Mouse (Mus musculus) cerebellum, adult 9-11 months (tissue): Measurements from ENCODE around the gene Cd300lg.
A peak's percentile ranks its signal among the peaks of the same experiment; 100 is the strongest.

Experiments
- DNase-seq: peaks from one replicate; pipeline ENCODE4 v3.0.0; 2022

The Cd300lg gene

DNA sequence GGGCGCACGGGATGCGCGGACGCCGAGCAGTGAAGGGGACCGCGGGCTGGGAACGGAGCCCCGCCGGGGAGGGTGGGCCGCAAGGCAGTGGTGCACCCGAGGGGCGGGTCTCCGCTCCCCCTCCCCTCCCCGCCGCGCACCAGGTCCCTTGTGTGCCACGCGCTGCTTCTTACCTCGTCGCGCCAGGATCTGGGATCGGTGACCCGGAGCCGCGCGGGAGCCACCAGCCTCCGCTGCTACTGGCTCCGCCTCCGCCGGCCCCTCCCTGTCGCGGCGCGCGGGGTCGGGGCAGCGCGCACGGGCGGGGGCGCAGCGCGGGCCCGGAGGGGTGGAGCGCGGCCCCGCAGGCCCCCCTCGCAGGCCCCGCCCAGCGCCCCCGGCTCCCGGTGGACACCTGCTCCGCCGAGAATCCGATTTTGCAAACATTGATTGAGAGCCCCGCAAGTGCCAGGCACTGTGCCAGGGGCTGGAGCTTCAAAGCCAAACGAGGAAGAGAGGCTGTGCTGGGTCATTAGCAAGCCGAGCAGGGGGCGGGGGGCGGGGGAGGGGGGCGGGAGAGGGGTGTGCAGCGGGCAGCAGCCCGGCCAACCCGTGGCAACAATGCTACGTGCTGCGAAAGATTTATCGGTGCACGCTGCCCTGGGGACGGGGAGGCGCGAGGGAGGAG is 14.5 kb upstream of the Cd300lg start:
- peak; percentile 93 for DNase-seq

DNA sequence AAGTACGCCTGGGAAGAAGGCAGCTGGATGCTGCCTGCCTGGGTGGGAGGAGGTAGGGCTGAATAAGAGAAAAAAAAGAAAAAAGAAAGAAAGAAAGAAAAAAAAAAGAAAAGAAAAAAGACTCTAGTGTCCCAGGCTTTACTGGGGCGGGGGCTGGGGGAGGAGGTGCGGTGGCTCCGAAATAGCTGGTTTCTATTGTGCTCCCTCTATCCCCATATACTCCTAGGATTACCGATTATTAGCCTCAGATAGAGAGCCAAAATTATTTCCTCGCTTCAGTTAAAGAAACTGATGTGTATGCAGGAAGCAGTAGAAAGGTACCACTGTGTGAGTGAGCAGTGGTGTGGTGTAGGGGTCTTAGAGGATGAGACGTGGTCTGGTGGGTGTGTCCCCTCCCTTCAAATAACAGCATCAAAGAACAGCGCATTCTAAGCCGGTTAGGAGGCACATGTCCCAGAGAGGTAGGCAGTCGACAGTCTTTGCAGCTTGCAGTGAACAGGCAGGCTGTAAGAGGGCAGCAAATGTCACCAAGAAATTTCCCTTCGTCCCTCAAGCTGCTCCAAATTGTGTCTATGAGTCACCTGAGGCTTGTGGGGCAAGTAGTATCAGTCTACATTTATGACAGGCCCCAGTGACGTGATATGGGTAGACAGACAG is 13.8 kb upstream of the Cd300lg start:
- peak; percentile 79 for DNase-seq

DNA sequence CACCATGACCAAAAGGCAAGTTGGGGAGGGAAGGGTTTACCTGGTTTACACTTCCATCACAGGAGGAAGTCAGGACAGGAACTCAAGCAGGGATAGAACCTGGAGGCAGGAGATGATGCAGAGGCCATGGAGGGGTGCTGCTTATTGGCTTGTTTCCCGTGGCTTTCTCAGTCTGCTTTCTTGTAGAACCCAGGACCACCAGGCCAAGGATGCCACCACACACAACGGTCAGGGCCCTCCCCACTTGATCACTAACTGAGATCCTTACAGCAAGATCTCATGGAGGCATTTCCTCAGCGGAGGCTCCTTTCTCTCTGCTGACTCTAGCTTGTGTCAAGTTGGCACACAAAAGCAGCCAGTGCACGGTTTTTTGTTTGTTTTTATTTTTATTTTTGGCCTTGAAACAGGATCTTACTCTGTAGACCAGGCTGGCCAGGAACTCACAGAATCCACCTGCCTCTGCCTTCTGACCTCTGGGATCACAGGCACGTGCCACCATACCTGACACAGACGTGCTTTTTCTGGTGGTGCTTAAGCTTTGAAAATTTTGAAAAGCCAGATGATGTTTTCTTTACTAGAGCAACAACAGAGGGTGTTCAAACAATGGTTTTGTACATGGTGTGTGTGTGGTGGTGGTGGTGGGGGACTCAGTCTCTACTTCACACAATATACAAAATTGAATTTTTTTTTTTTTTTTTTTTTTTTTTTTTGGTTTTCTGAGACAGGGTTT is 13.1 kb upstream of the Cd300lg start, which contains the start of gene Mpp3:
TSS of gene Mpp3 (minus strand) at position 375 of the 730 bp plus-strand sequence.
- peak; percentile 65 for DNase-seq

DNA sequence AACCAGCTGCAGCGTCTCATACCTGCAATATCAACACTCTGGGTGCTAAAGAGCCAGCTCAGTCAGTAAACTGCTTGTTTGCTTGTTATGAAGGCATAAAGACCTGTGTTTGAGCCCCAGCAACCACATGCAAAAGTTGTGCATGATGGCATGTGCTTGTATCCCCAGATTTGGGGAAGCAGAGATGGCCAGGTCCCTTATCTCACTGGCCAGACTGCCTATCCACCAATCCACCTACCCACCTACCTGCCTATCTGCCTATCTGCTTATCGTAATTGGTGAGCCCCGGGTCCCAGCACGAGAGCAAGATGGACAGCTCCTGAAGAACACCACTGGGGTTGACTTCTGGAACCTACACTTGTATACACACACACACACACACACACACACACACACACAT is 12.0 kb upstream of the Cd300lg start:
- DNase-seq = peak; percentile 36

DNA sequence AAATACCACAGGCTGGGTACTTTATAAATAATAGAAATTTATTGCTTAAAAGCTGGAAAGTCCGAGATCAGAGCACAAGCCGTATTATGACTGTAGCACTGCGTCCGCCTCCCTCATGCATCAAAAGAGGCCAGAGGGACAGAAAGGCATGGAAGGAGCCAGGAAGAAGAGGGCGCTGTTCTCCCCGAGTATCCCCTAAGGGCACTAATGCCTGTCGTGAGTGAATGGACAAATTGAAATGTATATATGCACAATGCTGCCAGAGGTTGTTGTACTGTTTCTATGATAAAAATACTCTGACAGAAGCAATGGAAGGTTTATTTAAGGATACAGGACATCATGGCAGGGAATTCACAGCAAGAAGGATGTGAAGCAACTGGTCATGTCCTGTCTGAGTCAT is 11.3 kb upstream of the Cd300lg start:
- peak; percentile 40 for DNase-seq

DNA sequence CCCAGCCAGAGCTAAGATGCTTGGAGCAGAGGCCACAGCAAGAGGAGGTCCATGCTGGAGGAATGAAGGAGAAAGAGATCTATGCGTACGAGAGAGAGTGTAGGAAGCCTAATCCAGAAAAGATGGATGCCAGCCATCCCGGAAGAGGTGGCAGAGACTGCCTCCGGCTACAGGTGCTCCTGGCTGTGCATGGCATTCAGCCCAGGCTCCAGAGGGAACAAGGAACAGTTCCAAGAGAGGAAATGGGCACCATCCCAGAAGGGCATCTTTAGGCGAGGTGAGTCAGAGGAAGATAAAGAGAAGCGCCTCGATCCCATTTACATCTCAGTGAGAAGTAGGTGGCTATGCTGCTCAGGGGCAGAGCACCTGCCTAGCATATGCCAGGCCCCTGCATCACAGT is 10.2 kb upstream of the Cd300lg start:
- peak; percentile 99 for DNase-seq

DNA sequence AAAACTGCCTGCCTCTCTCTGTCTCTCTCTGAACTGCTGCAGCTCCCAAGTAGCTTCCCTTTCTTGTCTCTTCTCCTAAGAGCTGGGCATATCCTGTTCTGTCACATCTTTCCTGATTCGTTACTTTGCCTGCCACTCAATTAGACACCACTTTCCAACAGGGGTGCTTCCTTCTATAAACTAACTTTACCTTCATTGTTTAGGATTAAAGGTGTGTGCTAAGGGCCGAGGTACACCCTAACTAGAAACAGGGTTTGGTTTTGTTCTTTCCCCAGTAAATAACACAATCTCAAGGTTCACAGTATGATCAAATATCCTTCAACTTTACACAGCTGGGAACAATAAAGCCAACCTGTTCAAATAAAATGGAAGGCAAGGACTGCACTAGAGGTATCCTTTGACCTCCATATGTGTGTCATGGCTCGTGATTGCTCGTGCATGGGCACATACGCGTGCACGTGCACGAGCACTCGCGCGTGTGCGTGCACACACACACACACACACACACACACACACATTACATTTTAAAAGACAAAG is 8.2 kb upstream of the Cd300lg start:
- no peak for DNase-seq

DNA sequence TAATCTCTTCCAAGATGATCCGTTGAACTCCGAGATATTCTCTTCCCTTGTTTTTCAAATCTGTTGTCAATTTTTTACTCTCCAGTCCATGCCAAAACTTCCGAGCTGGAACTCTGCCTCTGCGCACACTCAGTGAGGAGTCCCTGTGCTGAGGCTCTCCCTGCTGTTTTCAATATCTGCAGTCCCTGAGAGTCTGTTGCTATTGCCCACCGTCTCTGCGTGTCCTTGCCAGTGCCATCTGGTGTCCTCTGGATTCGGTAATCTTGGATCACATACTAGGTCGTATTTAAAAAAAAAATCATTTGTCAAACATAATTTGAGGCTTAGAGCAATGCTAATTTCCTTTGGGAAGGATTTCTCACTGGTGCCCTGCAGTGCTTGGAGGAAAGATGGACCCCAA is 6.4 kb upstream of the Cd300lg start:
- DNase-seq = peak; percentile 93

DNA sequence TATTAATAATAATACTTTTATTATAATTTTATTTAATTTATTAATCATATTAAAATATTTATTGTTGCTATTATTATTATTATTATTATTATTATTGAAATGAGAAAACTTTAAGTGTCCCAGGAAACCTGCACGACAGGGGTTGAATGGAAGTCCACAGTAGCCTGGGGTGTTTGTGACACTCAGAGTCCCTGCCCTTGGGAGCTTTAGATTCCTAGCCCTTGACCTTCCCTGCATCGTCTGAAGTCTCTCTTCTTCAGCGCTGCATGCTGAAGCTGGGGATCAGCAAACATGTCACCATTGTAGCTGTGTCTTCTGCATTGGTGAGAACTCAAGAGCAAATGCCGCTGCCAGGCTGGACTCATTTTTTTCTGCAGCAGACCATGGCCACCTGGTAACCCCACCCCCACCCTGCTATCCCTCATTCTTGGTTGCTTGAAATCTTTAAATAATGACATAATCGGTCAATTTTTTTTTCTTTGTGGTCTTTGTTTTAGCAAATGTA is 5.8 kb upstream of the Cd300lg start:
- no peak for DNase-seq

DNA sequence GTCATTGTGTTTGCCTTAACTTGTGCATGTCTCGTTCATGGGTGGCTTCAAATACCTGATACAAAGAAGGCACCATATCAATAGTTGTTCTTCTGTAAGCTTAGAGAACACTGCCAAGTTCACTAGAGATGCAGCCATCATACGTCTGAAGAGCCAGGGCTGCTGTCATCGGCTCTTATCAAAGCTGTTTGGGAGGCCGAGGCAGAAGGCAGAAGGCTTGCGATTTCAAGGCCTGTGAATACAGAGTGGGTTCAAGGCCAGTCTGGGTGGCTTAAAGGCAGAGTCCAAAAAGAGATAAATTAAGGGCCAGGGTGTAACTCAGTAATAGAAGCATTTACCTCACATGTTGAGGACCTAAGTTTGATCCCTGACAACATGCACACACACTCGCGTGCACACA is 5.0 kb upstream of the Cd300lg start:
- no peak for DNase-seq

DNA sequence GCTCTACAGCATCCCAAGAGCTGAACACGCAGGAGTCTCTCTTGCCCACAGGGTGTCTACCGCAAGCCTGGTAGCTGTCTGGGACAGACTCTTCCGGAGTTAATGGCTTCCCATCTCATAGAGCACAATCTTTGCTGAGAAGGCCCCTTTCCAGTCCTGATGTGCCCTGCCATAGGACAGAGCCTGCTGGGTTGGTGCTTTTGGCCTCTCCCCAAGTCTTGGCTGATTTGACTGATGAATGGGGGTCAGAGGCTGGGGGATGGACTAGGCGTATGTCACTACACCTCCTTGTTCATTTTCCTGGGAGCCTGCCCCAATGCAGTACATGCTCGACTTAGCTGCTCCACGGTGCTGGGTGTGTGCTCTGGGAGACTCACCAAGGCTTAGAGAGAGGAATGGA is 3.5 kb upstream of the Cd300lg start:
- DNase-seq = no peak

DNA sequence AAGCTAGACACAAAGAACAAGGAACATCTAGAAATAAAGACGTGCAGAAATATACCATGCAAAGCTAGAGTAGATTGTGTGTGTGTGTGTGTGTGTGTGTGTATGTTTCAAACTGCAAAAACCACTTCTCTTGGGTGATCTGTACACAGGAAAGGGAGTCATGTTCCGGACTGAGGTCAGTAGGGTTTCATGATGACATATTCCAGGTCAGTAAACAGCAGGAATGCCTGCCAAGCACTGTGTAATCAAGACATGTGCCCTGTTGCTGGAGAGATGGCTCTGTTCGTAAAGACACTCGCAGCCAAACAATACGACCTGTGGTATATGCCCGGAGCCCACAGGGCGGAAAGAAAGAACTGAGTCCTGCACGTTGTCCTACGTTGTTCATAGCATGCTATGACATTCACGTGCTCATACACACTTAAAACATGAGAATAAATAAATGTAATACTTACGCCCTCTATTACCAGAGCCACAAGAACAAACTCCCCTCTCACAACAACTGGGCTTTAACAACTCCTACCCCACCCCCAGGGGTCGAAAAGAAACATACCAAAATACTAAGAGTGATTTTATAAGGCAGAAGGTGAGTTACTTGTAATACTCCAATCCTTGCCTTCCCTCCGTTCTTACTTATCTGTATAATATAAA is 1.7 kb upstream of the Cd300lg start:
- peak; percentile 49 for DNase-seq

DNA sequence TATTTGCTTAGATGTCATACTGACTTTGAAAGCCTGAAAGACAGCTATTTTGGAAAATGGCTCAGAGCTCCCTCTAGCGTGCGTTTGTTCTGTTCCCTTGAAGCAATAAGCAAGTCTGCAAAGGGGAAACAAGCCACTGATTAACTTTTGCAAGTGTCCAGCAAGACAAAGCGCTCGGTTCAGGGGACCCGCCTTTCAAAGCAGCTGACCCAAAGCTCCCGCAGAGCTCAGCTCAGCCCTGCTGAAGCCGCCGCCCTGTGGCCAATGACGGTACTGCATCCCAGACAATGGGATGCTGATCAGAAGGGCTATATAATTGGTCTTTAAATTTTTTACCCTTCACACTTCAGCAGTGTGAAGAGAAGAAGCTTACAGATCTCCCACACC is 1.2 kb upstream of the Cd300lg start:
- peak; percentile 82 for DNase-seq

DNA sequence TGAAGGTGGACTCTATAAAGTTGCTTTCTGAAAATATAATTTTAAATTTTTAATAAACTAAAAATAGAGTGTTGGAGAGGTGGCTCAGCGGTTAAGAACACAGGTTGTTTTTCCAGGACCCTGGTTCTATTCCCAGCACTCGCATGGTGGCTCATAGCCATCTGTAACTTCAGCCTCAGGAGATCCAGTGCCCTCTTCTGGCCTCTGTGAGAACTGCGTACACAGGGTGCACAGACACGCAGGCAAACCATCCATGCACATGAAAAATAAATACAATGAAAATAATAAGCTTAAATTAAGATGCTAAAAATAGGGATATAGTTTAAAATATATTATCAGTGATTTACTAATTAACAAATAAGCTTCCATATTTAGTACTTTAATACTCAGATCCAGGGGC is 663 bp upstream of the Cd300lg start:
- DNase-seq = no peak

DNA sequence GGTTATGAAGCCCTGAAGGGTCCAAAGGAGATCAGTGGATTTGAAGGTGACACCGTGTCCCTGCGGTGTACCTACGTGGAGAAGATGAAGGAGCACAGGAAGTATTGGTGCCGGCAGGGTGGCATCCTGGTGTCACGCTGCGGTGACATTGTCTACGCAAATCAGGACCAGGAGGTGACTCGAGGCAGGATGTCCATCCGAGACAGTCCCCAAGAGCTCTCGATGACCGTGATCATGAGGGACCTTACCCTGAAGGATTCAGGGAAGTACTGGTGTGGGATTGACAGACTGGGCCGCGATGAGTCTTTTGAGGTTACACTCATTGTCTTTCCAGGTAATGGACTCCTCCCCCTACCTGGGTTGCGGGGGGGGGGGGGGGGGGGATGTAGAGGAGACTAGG is 1.7 kb downstream of the Cd300lg start:
- no peak for DNase-seq

DNA sequence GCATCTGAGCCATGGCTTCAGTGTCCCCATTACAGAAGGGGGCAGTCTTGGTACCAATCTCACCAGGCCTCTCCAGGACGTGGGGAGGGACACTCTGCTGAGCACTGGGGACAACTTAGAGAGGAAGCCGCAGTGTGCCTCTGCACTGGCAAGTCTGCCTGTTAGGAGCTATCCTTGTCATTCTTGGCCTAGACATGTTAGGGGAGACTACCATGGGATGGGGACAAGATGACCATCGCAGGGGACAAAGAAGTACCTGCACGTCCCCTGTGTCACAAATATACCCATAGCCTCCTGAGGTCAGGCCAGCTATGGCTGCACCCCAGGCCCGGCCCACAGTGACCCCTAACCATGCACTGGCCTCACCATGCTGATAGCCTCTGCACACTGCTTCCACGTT is 2.1 kb downstream of the Cd300lg start:
- DNase-seq = no peak

DNA sequence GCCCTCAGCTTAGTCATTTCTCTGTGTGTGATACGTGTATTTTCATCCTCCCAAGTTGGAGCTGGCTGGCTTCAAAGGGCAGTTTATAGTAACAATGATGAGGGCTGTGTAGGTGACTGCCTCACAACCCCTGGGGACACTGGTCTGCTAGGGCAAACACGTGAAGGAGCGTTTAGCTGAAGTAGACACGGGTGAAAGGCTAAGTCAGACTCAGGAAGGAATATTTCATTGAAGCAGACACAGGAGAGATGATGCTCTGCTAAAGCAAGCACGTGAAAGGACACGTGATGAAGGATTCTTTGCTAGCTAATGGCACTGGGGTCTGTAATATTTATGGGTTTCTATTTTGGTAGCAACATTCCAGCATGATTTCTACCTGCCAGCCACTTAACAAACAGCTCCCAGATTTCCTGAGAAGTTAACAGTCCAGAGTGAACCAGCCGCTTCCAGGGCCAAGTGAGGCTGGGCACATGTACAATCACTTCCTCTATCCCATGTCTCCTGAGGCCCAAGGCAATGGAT is 3.4 kb downstream of the Cd300lg start:
- no peak for DNase-seq

DNA sequence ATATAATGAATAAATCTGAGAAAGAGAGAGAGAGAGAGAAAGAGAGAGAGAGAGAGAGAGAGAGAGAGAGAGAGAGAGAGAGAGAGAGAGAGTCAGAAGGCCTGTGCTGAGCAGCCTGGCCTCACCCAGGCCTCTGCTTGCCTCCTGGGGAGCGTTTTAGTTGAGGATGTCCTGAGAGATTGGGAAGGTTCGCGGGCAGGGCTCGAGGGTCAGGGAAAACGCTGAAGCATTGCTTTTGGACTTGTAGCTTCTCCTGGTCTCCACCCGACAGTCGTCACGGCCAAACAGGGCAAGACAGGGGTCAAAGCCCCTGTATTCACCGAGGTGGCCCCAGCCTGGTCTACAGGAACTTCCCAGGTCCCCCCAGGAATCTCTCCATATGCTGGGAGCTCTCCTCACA is 5.3 kb downstream of the Cd300lg start:
- no peak for DNase-seq

DNA sequence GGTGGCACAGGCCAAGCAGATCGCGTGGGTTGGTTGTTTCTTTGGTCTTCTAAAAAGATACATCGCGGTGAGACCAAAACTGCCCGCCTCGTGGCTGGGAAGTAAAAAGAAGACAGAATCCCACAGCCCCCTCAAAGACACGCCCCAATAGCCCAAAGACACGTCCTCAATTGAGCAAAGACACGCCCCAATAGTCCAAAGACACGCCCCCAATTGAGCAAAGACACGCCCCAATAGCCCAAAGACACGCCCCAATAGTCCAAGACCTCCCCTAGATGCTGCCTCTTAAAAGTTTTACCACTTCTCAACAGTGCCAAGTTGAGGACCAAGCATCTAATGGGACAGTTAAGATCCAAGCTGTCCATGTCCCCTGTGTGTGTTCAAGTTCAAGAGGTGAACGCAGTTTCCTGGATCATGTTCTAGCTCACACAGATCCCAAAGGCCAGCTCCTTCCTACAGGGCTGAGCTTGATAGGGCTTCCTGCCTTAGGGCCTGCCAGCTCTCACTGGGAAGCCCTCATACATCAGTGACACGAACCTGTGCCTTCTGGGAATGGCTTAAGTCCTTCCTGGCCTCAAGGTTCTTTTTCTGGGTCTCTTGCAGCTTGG is 8.7 kb downstream of the Cd300lg start:
- DNase-seq = no peak

DNA sequence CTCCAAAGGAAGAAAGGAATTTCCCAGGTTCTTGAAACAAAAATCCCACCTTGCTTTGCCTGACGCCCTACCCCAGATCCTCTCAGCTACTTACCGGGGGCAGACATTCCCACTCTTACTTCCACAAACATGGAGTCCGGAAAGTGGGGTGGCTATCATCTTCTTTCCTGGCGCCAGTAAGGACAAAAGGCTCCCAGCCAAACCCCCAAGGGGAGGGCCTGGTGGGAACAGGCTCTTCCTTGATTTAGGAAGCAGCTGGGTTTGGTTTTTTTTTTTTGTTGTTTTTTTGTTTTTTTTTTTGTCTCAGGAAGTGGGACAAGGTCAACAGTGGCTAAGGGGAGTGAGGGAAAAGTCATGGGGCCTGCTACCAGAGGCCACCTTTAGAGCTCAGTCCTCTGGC is 10.2 kb downstream of the Cd300lg start:
- DNase-seq = no peak

DNA sequence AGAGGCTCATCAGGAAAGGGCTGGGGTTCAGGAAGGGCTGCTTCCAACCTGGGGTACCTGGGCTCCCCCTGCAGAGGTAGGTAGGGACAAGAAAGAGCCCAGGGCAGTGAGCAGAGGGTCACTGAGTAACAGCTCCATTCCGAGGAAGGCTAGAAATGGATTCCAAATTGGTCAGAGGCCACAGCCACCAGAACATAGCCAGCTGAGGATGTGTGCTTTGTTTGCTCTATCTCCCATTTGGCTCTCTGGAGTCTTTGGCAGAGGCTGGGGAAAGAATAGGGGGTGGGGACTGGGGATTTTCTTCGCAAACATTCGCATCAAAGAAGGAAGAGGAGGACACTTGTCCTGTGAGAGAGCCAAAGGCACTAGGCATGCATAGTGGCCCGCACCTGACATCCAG is 10.6 kb downstream of the Cd300lg start:
- no peak for DNase-seq

DNA sequence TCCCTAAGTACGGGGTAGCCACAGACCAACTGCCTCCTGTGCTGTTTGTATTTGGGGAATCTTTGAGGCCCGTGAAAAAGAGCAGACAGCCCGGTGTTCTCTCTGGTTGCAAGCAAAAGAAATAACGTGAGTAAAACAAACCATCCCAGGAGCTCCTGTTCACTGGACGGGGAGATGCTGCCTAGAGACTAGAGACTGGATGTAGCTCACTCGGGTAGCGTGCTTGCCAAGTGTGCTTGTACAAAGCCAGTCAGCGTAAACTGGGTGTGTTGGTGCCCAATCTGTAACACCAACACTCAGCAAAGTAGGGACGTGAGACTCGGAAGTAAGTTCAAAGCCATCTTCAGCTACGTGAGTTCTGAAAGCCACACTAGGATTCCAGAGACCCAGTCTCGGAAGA is 11.4 kb downstream of the Cd300lg start:
- DNase-seq = no peak

DNA sequence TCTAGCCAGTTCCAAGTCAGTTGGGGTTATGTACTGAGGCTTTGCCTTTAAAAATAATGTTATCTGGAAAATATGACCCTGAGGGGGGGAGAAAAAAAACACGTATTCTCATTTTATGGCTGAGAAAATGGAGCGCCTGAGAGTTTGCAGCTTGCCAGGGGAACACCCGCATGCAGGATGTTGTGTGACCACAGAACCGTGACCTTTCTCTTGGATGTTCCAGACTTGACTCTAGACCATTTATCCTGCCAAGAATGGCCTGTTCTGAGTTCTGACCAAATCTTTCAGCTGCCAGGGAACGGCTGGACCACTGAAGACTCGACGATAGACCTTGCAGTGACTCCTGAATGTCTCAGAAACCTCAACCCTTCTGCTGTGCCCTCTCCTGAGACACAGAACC is 11.9 kb downstream of the Cd300lg start:
- DNase-seq = no peak
